Mouse (Mus musculus): ENCODE measurements around the gene Cpt1a. TPM values are rescaled to one million over a fixed set of nuclear protein-coding genes. Genes with fewer than 3 reads are reported as not detected.

Gene Cpt1a
- polyA plus RNA-seq, 1 experiment: 65.3 TPM

- no peak for TF ChIP-seq CTCF (IDR thresholded peaks at IDR 0.05; ENCODE audit: low read depth, low read length)
- no peak for TF ChIP-seq POLR2A (IDR thresholded peaks at IDR 0.05; ENCODE audit: borderline replicate concordance, low read depth, low read length)
- Histone ChIP-seq H3K4me3 (ENCODE audit: insufficient read depth, low read length) (no peak overlapping the region), H3K4me1 (ENCODE audit: control insufficient read depth, insufficient read depth, low read length) (peaks cover 23% of the 10 kb centered on the region), H3K27ac (ENCODE audit: insufficient read depth, low read depth, low read length) (no peak overlapping the region)
These were observed 35.5 kb downstream of the Cpt1a start for GRCm38 (mm10) chr19:3357620-3358019.

DNA sequence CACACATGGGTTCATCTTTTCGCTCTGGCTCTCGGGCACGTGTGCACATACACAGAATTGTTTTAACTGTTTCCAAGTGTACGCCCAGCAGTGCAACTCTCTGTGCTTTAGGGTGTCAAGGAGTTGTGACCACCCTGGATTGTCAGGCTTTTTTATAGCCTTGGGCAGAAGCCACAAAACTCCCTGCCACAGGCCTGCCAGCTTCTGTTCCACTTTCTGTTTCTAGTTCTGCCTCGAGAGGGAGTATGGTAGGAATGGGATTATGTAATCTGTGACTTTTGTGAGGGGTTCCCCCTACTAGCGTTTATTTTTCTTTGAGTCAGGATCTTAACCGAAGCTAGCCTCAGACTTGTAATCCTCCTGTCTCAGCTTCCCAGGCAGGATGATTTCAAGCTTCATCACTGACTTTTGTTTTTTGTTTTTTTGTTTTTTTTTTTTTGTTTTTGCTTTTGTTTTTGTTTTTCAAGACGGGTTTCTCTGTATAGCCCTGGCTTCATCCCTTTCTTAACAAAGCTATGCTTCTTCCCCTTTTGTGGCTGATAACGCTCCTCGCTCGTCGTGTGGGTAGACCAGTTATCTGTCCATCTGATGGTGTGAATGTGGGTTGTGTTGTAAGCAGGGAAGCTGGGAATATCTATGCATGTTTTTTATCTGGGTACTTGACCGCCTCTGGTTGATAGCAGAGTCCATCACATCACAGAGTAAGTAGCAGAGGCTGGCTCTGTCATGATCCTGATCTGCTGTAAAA is 37.9 kb downstream of the Cpt1a start:
- H3K4me3 ChIP-seq (ENCODE audit: insufficient read depth, low read length): peak overlapping the region; percentile 57
- peak overlapping the region; percentile 68 for H3K27ac ChIP-seq (ENCODE audit: insufficient read depth, low read depth, low read length)
- no peak for TF ChIP-seq CTCF (IDR thresholded peaks at IDR 0.05; ENCODE audit: low read depth, low read length)
- no peak for TF ChIP-seq POLR2A (IDR thresholded peaks at IDR 0.05; ENCODE audit: borderline replicate concordance, low read depth, low read length)
- peaks cover 13% of the 10 kb centered on the region for H3K4me1 ChIP-seq (ENCODE audit: control insufficient read depth, insufficient read depth, low read length)

- Histone ChIP-seq H3K4me3 (ENCODE audit: insufficient read depth, low read length) (no peak overlapping the region), H3K27ac (ENCODE audit: insufficient read depth, low read depth, low read length) (no peak overlapping the region), H3K4me1 (ENCODE audit: control insufficient read depth, insufficient read depth, low read length) (peaks cover 13% of the 10 kb centered on the region)
- TF ChIP-seq POLR2A (IDR thresholded peaks at IDR 0.05; ENCODE audit: borderline replicate concordance, low read depth, low read length): no peak
- TF ChIP-seq CTCF (IDR thresholded peaks at IDR 0.05; ENCODE audit: low read depth, low read length): no peak
These were observed 41.4 kb downstream of the Cpt1a start for GRCm38 (mm10) chr19:3363510-3363909.

DNA sequence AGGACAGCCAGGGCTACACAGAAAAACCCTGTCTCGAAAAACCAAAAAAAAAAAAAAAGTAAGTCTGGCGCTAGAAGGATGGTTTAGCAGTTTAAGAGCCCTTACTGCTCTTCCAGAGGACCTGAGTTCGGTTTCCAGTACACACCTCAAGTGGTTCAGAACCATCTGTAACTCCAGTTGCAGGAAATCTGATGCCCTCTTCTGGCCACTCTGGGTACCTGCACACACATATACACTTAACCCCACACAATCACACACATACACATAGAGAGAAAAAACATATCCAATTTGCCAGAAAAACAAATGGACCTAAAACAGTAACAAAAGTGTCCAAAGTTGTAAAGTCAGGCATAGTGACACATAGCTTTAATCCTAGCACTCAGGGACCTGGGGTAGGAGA is 43.0 kb downstream of the Cpt1a start:
- H3K4me3 ChIP-seq (ENCODE audit: insufficient read depth, low read length): no peak overlapping the region
- TF ChIP-seq POLR2A (IDR thresholded peaks at IDR 0.05; ENCODE audit: borderline replicate concordance, low read depth, low read length) (no peak), CTCF (IDR thresholded peaks at IDR 0.05; ENCODE audit: low read depth, low read length) (no peak)
- no peak overlapping the region for H3K27ac ChIP-seq (ENCODE audit: insufficient read depth, low read depth, low read length)
- peaks cover 7% of the 10 kb centered on the region for H3K4me1 ChIP-seq (ENCODE audit: control insufficient read depth, insufficient read depth, low read length)

GRCm38 (mm10) chr19:3368276-3368675 is 46.1 kb downstream of the Cpt1a start:
- Histone ChIP-seq H3K4me3 (ENCODE audit: insufficient read depth, low read length) (no peak overlapping the region), H3K4me1 (ENCODE audit: control insufficient read depth, insufficient read depth, low read length) (no peaks in the 10 kb centered on the region), H3K27ac (ENCODE audit: insufficient read depth, low read depth, low read length) (no peak overlapping the region)
- no peak for TF ChIP-seq POLR2A (IDR thresholded peaks at IDR 0.05; ENCODE audit: borderline replicate concordance, low read depth, low read length)
- no peak for TF ChIP-seq CTCF (IDR thresholded peaks at IDR 0.05; ENCODE audit: low read depth, low read length)

GRCm38 (mm10) chr19:3373380-3373779 is 51.2 kb downstream of the Cpt1a start:
- Histone ChIP-seq H3K4me3 (ENCODE audit: insufficient read depth, low read length) (no peak overlapping the region), H3K27ac (ENCODE audit: insufficient read depth, low read depth, low read length) (no peak overlapping the region), H3K4me1 (ENCODE audit: control insufficient read depth, insufficient read depth, low read length) (peaks cover 32% of the 10 kb centered on the region)
- no peak for TF ChIP-seq CTCF (IDR thresholded peaks at IDR 0.05; ENCODE audit: low read depth, low read length)
- TF ChIP-seq POLR2A (IDR thresholded peaks at IDR 0.05; ENCODE audit: borderline replicate concordance, low read depth, low read length): no peak

- no peak overlapping the region for H3K4me3 ChIP-seq (ENCODE audit: insufficient read depth, low read length)
- peak; percentile 18; the same call in 1 of the 2 replicates for TF ChIP-seq CTCF (IDR thresholded peaks at IDR 0.05; ENCODE audit: low read depth, low read length)
- no peak for TF ChIP-seq POLR2A (IDR thresholded peaks at IDR 0.05; ENCODE audit: borderline replicate concordance, low read depth, low read length)
- H3K4me1 ChIP-seq (ENCODE audit: control insufficient read depth, insufficient read depth, low read length): peaks cover 36% of the 10 kb centered on the region
- no peak overlapping the region for H3K27ac ChIP-seq (ENCODE audit: insufficient read depth, low read depth, low read length)
These were observed 51.9 kb downstream of the Cpt1a start for GRCm38 (mm10) chr19:3374028-3374427.

DNA sequence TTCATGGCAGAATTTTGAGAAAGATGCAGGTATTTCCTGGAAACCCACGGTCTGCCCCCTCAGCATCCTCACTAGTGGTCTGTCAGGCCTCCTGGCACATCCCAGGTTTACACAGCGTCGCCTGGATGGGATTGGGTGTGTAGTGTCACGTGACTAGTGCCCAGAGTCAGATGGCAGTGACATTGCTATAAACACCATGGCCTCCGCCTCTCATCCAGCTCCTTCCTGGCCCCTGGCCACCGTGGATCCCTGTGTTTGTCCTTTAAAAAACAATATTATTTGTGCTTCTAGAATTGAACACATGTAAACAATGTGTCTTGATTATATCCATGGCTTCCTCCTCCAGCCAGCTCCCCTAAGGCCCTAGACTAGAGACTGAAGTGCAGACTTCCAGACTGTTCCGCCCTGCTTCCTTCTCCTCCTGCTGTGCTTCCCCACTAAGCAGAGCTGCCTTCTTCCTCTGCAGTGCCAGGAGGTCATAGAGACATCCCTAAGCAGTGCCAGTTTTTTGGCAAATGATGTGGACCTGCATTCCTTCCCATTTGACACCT is 53.9 kb downstream of the Cpt1a start:
- H3K4me1 ChIP-seq (ENCODE audit: control insufficient read depth, insufficient read depth, low read length): peaks cover 50% of the 10 kb centered on the region
- no peak for TF ChIP-seq CTCF (IDR thresholded peaks at IDR 0.05; ENCODE audit: low read depth, low read length)
- no peak for TF ChIP-seq POLR2A (IDR thresholded peaks at IDR 0.05; ENCODE audit: borderline replicate concordance, low read depth, low read length)
- peak overlapping the region; percentile 90 for H3K27ac ChIP-seq (ENCODE audit: insufficient read depth, low read depth, low read length)
- H3K4me3 ChIP-seq (ENCODE audit: insufficient read depth, low read length): no peak overlapping the region

DNA sequence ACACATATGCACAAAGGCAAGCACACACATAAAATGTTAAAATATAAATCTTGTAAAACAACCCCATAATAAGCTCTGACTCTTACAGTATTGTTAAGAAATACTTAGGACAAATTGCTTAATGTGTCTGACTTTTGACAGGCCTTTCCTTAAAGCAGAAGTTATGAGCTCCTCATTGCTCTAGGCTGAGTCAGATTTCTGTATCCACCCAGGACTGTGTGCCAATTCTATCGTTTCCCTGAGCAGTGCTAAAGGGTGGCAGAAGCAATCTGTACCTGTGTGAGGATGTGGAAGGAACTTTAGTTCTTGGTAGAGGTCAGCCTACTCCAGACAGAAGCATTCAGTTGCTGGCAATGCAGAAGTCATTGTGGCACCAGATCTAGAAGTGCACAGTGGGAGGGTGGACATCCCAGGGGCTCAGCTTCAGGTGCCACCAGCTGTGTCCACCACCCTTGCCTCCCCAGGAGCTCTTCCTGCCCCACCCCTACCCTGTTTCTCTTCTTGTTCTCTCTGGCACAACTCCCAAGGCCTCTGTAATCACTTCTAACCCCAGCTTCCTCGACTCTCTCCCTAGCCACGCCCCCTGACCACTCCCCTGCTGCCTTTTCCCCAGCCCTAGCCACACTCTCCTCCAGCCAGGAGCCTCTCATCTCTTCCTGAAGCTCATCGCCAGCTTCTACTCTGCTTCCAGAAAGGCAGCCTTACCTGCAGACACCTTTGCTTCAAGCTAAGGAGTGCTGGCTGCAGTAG is 55.0 kb downstream of the Cpt1a start:
- Histone ChIP-seq H3K4me1 (ENCODE audit: control insufficient read depth, insufficient read depth, low read length) (peaks cover 56% of the 10 kb centered on the region), H3K27ac (ENCODE audit: insufficient read depth, low read depth, low read length) (peak overlapping the region; percentile 90), H3K4me3 (ENCODE audit: insufficient read depth, low read length) (peak overlapping the region; percentile 17; the same call in 1 of the 2 replicates)
- TF ChIP-seq CTCF (IDR thresholded peaks at IDR 0.05; ENCODE audit: low read depth, low read length) (no peak), POLR2A (IDR thresholded peaks at IDR 0.05; ENCODE audit: borderline replicate concordance, low read depth, low read length) (no peak)

DNA sequence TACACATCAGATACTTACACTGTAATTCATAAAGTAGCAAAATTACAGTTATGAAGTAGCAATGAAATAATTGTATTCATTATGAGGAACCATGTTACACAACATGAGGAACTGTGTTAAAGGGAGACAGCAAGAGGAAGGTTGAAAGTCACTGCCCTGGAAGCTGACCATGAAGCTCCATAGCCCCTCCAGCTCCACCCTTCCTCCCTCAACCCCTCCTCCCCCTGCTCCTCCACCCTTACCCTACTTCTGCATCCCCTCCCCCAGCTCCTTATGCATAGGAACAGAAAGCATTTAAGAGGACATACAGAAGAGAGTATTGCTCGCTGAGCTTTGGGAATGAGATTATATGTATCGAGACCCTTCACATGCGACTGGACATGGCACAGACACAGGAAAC is 56.5 kb downstream of the Cpt1a start:
- TF ChIP-seq CTCF (IDR thresholded peaks at IDR 0.05; ENCODE audit: low read depth, low read length) (no peak), POLR2A (IDR thresholded peaks at IDR 0.05; ENCODE audit: borderline replicate concordance, low read depth, low read length) (no peak)
- H3K27ac ChIP-seq (ENCODE audit: insufficient read depth, low read depth, low read length): peak overlapping the region; percentile 90

More for the DNA sequence above, 56.5 kb downstream of the Cpt1a start:
- Histone ChIP-seq H3K4me3 (ENCODE audit: insufficient read depth, low read length) (no peak overlapping the region; the same call in 1 of the 2 replicates), H3K4me1 (ENCODE audit: control insufficient read depth, insufficient read depth, low read length) (peaks cover 56% of the 10 kb centered on the region)
